Mouse (Mus musculus): Measurements from ENCODE around the gene Plekhm1. TPM values are rescaled to one million over a fixed set of nuclear protein-coding genes. Genes with fewer than 3 reads are reported as not detected.

Plekhm1 gene
- polyA plus RNA-seq, 1 experiment, result 28.0 TPM

- TF ChIP-seq CTCF (IDR thresholded peaks at IDR 0.05; ENCODE audit: insufficient read depth, low read length) (no peak), POLR2A (IDR thresholded peaks at IDR 0.05; ENCODE audit: borderline replicate concordance, extremely low read depth, low read depth, low read length) (no peak)
- peaks cover 30% of the 10 kb centered on the region for H3K4me1 ChIP-seq (ENCODE audit: control insufficient read depth, insufficient read depth, low read length)
- no peak for DNase-seq
- no peak overlapping the region for H3K4me3 ChIP-seq (replicated peaks; ENCODE audit: extremely low read depth, low read depth, low read length)
- WGBS, result 69% methylated on average over 6 of the region's 6 CpGs
These were observed 34.1 kb downstream of the Plekhm1 start for GRCm38 (mm10) chr11:103378341-103378740.

- WGBS, result 37% methylated on average over 5 of the region's 5 CpGs
- no peak for DNase-seq
- no peak for TF ChIP-seq CTCF (IDR thresholded peaks at IDR 0.05; ENCODE audit: insufficient read depth, low read length)
These were observed 36.7 kb downstream of the Plekhm1 start for GRCm38 (mm10) chr11:103375772-103376171.

GRCm38 (mm10) chr11:103375258-103375657, 37.2 kb downstream of the Plekhm1 start:
- 18% methylated on average over 1 of the region's 1 CpGs for WGBS
- TF ChIP-seq POLR2A (IDR thresholded peaks at IDR 0.05; ENCODE audit: borderline replicate concordance, extremely low read depth, low read depth, low read length) (no peak), CTCF (IDR thresholded peaks at IDR 0.05; ENCODE audit: insufficient read depth, low read length) (no peak)
- Histone ChIP-seq H3K4me3 (replicated peaks; ENCODE audit: extremely low read depth, low read depth, low read length) (no peak overlapping the region), H3K4me1 (ENCODE audit: control insufficient read depth, insufficient read depth, low read length) (peaks cover 26% of the 10 kb centered on the region)
- no peak for DNase-seq

More at GRCm38 (mm10) chr11:103375772-103376171, 36.7 kb downstream of the Plekhm1 start:
- H3K4me3 ChIP-seq (replicated peaks; ENCODE audit: extremely low read depth, low read depth, low read length), result no peak overlapping the region
- peaks cover 24% of the 10 kb centered on the region for H3K4me1 ChIP-seq (ENCODE audit: control insufficient read depth, insufficient read depth, low read length)

GRCm38 (mm10) chr11:103373922-103374321, 38.6 kb downstream of the Plekhm1 start:
- no peak for DNase-seq
- Histone ChIP-seq H3K4me1 (ENCODE audit: control insufficient read depth, insufficient read depth, low read length) (peaks cover 26% of the 10 kb centered on the region), H3K4me3 (replicated peaks; ENCODE audit: extremely low read depth, low read depth, low read length) (no peak overlapping the region)
- TF ChIP-seq CTCF (IDR thresholded peaks at IDR 0.05; ENCODE audit: insufficient read depth, low read length) (no peak), POLR2A (IDR thresholded peaks at IDR 0.05; ENCODE audit: borderline replicate concordance, extremely low read depth, low read depth, low read length) (no peak)
- 85% methylated on average over 9 of the region's 9 CpGs for WGBS

DNA sequence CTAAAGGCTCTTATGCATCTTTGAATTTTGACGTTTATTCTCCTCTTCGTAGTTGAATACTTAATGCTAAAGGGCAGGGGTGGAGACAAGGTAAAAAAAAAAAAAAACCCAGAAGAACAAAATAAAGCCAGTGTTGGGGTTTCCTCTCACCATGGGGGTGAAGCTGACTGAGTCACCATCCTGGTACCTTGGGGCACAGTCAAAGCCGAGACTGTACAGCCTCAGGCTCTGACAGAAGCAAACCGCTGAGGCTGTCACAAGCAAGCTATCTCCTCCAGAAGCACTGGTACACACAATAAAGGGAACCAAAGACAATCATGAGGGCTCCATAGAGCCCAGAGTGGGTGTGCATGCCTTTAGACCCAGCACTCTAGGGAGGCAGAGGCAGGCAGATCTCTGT, 39.9 kb downstream of the Plekhm1 start:
- TF ChIP-seq CTCF (IDR thresholded peaks at IDR 0.05; ENCODE audit: insufficient read depth, low read length) (no peak), POLR2A (IDR thresholded peaks at IDR 0.05; ENCODE audit: borderline replicate concordance, extremely low read depth, low read depth, low read length) (no peak)
- Histone ChIP-seq H3K4me1 (ENCODE audit: control insufficient read depth, insufficient read depth, low read length) (peaks cover 26% of the 10 kb centered on the region), H3K4me3 (replicated peaks; ENCODE audit: extremely low read depth, low read depth, low read length) (no peak overlapping the region)
- DNase-seq, result no peak
- 60% methylated on average over 4 of the region's 4 CpGs for WGBS

DNA sequence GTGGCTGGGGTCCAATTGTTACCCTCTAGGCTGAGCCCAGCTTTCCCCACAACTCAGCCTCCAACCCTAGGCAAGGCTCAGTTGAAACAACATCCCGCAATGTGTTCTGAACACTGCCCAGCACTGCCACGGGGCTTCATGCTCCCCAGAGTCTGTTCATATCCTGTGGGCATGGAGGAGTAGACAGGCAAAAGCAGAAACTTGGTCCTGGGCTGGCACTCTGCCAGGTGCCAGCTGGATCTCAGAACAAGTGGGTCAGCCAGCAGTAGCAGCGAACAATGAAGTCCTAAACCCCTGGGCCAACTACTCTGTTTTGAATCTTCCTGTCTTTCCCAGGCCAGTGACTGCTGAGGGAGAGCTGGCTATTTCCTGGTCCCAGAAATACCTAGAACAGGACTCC, 40.4 kb downstream of the Plekhm1 start:
- DNase-seq, result no peak
- WGBS, result 28% methylated on average over 3 of the region's 3 CpGs
- peaks cover 26% of the 10 kb centered on the region for H3K4me1 ChIP-seq (ENCODE audit: control insufficient read depth, insufficient read depth, low read length)
- no peak overlapping the region for H3K4me3 ChIP-seq (replicated peaks; ENCODE audit: extremely low read depth, low read depth, low read length)
- TF ChIP-seq CTCF (IDR thresholded peaks at IDR 0.05; ENCODE audit: insufficient read depth, low read length) (no peak), POLR2A (IDR thresholded peaks at IDR 0.05; ENCODE audit: borderline replicate concordance, extremely low read depth, low read depth, low read length) (no peak)

DNA sequence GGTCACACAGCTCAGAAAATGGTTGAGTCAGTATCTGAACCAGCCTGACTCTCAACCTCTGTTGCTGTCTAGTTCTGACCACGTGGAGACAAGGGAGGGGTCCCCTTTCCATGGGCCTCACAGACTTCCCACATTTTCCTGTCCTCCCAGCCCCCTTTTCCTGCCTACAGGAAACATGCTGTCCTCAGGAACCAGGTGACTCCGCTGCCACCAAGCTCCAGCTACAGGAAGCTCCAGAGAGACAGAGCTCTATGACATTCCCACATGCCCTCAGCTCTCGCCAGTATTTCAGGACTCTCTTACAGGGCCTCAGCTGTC, 41.3 kb downstream of the Plekhm1 start:
- no peak for DNase-seq
- H3K4me3 ChIP-seq (replicated peaks; ENCODE audit: extremely low read depth, low read depth, low read length), result no peak overlapping the region
- WGBS, result 52% methylated on average over 3 of the region's 3 CpGs
- TF ChIP-seq POLR2A (IDR thresholded peaks at IDR 0.05; ENCODE audit: borderline replicate concordance, extremely low read depth, low read depth, low read length), result no peak
- TF ChIP-seq CTCF (IDR thresholded peaks at IDR 0.05; ENCODE audit: insufficient read depth, low read length), result no peak
- H3K4me1 ChIP-seq (ENCODE audit: control insufficient read depth, insufficient read depth, low read length), result peaks cover 27% of the 10 kb centered on the region

- 67% methylated on average over 9 of the region's 9 CpGs for WGBS
- Histone ChIP-seq H3K4me1 (ENCODE audit: control insufficient read depth, insufficient read depth, low read length) (peaks cover 31% of the 10 kb centered on the region), H3K4me3 (replicated peaks; ENCODE audit: extremely low read depth, low read depth, low read length) (no peak overlapping the region)
- no peak for TF ChIP-seq POLR2A (IDR thresholded peaks at IDR 0.05; ENCODE audit: borderline replicate concordance, extremely low read depth, low read depth, low read length)
- no peak for TF ChIP-seq CTCF (IDR thresholded peaks at IDR 0.05; ENCODE audit: insufficient read depth, low read length)
- DNase-seq, result no peak
These were observed 41.9 kb downstream of the Plekhm1 start for GRCm38 (mm10) chr11:103370397-103371221.

DNA sequence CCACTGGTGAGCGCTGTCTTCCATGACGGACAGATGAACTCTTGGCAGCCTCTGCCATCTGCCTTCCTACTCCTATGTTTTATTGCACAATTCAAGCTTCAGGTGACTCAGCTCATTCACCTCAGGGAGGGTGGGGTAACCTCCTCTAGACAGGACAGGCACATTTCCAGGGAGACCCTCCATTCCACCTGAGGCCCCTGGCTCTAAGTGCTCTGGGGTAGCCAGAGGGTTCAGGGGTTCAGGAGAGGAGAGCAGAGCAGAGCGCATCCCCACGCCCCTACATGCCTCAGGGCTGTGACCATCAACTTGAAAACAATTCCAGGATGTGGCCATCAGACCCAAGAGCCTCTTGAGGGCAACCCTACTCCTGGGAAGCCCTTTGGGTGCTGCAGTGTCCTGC, 47.0 kb downstream of the Plekhm1 start:
- H3K4me1 ChIP-seq (ENCODE audit: control insufficient read depth, insufficient read depth, low read length), result peaks cover 29% of the 10 kb centered on the region
- no peak for TF ChIP-seq CTCF (IDR thresholded peaks at IDR 0.05; ENCODE audit: insufficient read depth, low read length)
- TF ChIP-seq POLR2A (IDR thresholded peaks at IDR 0.05; ENCODE audit: borderline replicate concordance, extremely low read depth, low read depth, low read length), result no peak
- DNase-seq, result no peak
- no peak overlapping the region for H3K4me3 ChIP-seq (replicated peaks; ENCODE audit: extremely low read depth, low read depth, low read length)
- 61% methylated on average over 4 of the region's 4 CpGs for WGBS

DNA sequence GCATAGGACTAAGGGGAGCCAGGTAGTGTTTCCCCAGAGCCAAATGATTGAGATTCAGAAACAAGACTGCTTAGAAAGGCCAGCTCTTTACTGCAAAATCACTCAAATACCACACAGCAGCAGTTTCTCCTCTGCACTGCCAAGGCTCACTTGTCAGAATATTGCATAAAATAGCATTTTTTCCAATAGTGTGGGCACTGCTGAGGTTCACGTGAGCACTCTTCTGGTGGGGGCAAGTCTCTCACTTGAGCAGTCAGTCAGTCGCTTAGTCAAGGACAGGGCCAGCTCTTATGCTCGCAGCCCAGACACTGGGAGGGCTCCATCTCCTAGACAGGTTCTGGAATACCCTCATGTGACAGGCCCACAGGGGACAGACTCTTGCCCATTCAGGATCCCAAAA, 47.5 kb downstream of the Plekhm1 start:
- H3K4me1 ChIP-seq (ENCODE audit: control insufficient read depth, insufficient read depth, low read length), result peaks cover 29% of the 10 kb centered on the region
- no peak overlapping the region for H3K4me3 ChIP-seq (replicated peaks; ENCODE audit: extremely low read depth, low read depth, low read length)
- 72% methylated on average over 3 of the region's 3 CpGs for WGBS
- no peak for DNase-seq
- TF ChIP-seq CTCF (IDR thresholded peaks at IDR 0.05; ENCODE audit: insufficient read depth, low read length) (no peak), POLR2A (IDR thresholded peaks at IDR 0.05; ENCODE audit: borderline replicate concordance, extremely low read depth, low read depth, low read length) (no peak)

Measured in lung, adult 2 months (tissue).